Mouse (Mus musculus) layer of hippocampus, adult 9-10 months (tissue): ENCODE data around the gene Abca1.
A peak's percentile ranks its signal among the peaks of the same experiment; 100 is the strongest.

Experiments
- DNase-seq: peaks from one replicate; pipeline ENCODE4 v3.0.0; 2022; ENCODE audit warnings: low spot score

Abca1 gene

GRCm38 (mm10) chr4:53148817-53149216, 10.9 kb downstream of the Abca1 start:
- no peak for DNase-seq

- no peak for DNase-seq
Observed at GRCm38 (mm10) chr4:53147454-53147853, 12.2 kb downstream of the Abca1 start.

GRCm38 (mm10) chr4:53147046-53147445, 12.6 kb downstream of the Abca1 start:
- no peak for DNase-seq

- no peak for DNase-seq
Observed at GRCm38 (mm10) chr4:53146227-53146949, 13.3 kb downstream of the Abca1 start.

- DNase-seq = no peak
Observed at GRCm38 (mm10) chr4:53145434-53146168, 14.1 kb downstream of the Abca1 start.

GRCm38 (mm10) chr4:53144571-53144970, 15.1 kb downstream of the Abca1 start:
- no peak for DNase-seq

GRCm38 (mm10) chr4:53144021-53144420, 15.7 kb downstream of the Abca1 start:
- no peak for DNase-seq

- DNase-seq = no peak
Observed at GRCm38 (mm10) chr4:53140678-53141077, 19.0 kb downstream of the Abca1 start.

- no peak for DNase-seq
Observed at GRCm38 (mm10) chr4:53139495-53139894, 20.2 kb downstream of the Abca1 start.

GRCm38 (mm10) chr4:53138974-53139373, 20.7 kb downstream of the Abca1 start:
- no peak for DNase-seq

GRCm38 (mm10) chr4:53137087-53137486, 22.6 kb downstream of the Abca1 start:
- DNase-seq = no peak

GRCm38 (mm10) chr4:53134816-53135215, 24.9 kb downstream of the Abca1 start:
- DNase-seq = no peak

- DNase-seq = no peak
Observed at GRCm38 (mm10) chr4:53133995-53134394, 25.7 kb downstream of the Abca1 start.

GRCm38 (mm10) chr4:53131538-53131937, 28.2 kb downstream of the Abca1 start:
- DNase-seq = no peak

- DNase-seq = no peak
Observed at GRCm38 (mm10) chr4:53130622-53131517, 28.8 kb downstream of the Abca1 start.

GRCm38 (mm10) chr4:53129716-53130301, 29.9 kb downstream of the Abca1 start:
- DNase-seq = no peak

GRCm38 (mm10) chr4:53127266-53127665, 32.4 kb downstream of the Abca1 start:
- DNase-seq = no peak

GRCm38 (mm10) chr4:53126794-53127193, 32.9 kb downstream of the Abca1 start:
- no peak for DNase-seq

GRCm38 (mm10) chr4:53124837-53125490, 34.7 kb downstream of the Abca1 start:
- no peak for DNase-seq

GRCm38 (mm10) chr4:53122310-53122709, 37.4 kb downstream of the Abca1 start:
- no peak for DNase-seq

GRCm38 (mm10) chr4:53121516-53122227, 38.0 kb downstream of the Abca1 start:
- DNase-seq = peak; percentile 50
